Mouse (Mus musculus) intestine, embryonic 14.5 days (tissue): ENCODE data around the gene Ndufaf8. TPM values are rescaled to one million over a fixed set of nuclear protein-coding genes. Genes with fewer than 3 reads are reported as not detected.
A peak's percentile ranks its signal among the peaks of the same experiment; 100 is the strongest.

Experiments used
- ATAC-seq: fragments of 200-750 bp; cut with Nextera tagmentation; replicated peaks from 2 replicates; pipeline ENCODE4 v1.8.0; 2017; ENCODE audit warnings: low read depth, moderate number of reproducible peaks, moderate TSS enrichment, moderate library complexity; ENCODE audit not compliant: low FRiP score, low TSS enrichment
- DNase-seq: peaks from one replicate; pipeline ENCODE4 v3.0.0-alpha.2; 2018; ENCODE audit warnings: low spot score
- H3K27ac ChIP-seq: fragments of 300-500 bp; sonication (generic); 2 replicates; pipeline ENCODE4 v1.5.1; 2014; ENCODE audit warnings: low read depth, mild to moderate bottlenecking, control low read depth
- H3K27me3 ChIP-seq: fragments of 300-500 bp; sonication (generic); replicated peaks from 2 replicates; pipeline ENCODE4 v1.6.1; 2014; ENCODE audit warnings: low read length, control low read depth; ENCODE audit not compliant: control insufficient read depth, insufficient read depth
- H3K36me3 ChIP-seq: fragments of 300-500 bp; sonication (generic); 2 replicates; pipeline ENCODE4 v1.6.1; 2014; ENCODE audit warnings: low read length, control low read depth; ENCODE audit not compliant: control insufficient read depth, insufficient read depth
- H3K4me1 ChIP-seq: fragments of 300-500 bp; sonication (generic); replicated peaks from 2 replicates; pipeline ENCODE4 v1.6.1; 2014; ENCODE audit warnings: low read length, control low read depth, mixed read lengths; ENCODE audit not compliant: control insufficient read depth, insufficient read depth
- H3K4me2 ChIP-seq: fragments of 300-500 bp; sonication (generic); 2 replicates; pipeline ENCODE4 v1.6.1; 2014; ENCODE audit warnings: low read length
- H3K4me3 ChIP-seq: fragments of 300-500 bp; sonication (generic); 2 replicates; pipeline ENCODE4 v1.5.1; 2014; ENCODE audit warnings: low read depth, low read length, control low read depth, mixed read lengths
- H3K9ac ChIP-seq: fragments of 300-500 bp; sonication (generic); 2 replicates; pipeline ENCODE4 v1.6.1; 2014; ENCODE audit warnings: mild to moderate bottlenecking, low read length
- H3K9me3 ChIP-seq: fragments of 300-500 bp; sonication (generic); 2 replicates; pipeline ENCODE4 v1.6.1; 2016; ENCODE audit warnings: low read length, control low read depth; ENCODE audit not compliant: control insufficient read depth
- WGBS: fragments of 180-500 bp; shearing (Covaris S2); extraction: QIAGEN DNeasy Blood & Tissue Kit; methylation state at CpG from one replicate; pipeline ENCODE4 v1.1.7; 2014; 5-methylcytosine and 5-hydroxymethylcytosine counted together
- polyA plus RNA-seq: library from polyadenylated mRNA; unstranded; fragments of >200 nt; fragmentation: Nextera tagmentation; extraction: Ambion mirVana; gene quantifications from 2 replicates; pipeline ENCODE4 v1.2.1, GENCODE M21; 2014

Gene Ndufaf8
- polyA plus RNA-seq = 98.4 and 106 TPM in 2 replicates

DNA sequence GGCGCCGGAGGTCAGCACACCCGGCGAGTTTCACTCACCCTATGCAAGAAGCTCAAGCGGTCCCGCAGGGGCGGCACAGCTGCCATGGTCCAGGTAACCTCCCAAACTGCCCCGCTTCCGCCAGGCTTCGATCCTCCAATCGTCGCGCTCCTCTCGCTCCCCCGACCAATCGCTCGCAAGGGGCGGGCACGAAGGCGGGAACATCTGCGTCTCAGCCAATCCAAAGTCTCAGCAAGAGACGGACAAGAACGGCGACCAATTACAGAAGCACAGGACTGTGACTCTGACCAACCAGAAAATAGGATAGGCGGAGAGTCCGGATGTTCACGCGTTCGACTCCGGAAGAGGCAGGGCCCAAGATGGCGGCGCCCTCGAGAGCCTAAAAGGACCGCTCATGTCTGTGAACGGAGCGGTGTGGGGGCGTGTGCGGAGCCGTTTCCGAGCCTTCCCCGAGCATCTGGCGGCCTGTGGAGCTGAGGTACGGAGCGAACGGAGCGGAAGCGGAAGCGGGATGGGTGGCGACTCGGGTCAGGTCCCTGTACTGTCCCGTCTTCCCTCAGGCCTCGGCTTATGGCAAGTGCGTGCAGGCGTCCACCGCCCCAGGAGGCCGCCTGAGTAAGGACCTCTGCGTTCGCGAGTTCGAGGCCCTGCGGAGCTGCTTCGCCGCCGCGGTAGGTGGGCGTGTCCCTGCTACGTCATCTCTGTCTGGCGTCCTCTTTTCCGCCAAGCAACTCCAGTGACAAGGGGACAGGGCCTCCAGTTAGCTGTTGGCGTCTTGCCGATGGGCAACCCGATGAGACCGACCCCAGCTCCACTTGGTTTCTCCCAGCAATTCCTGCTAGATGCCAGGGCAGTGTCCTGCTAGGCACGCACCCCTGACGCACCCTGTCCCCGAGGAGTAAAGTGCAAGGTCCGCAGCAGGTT is at the start of gene Ndufaf8, which contains the start of gene Tepsin:
Gene Ndufaf8, plus strand, starts transcription at position 341 of the 924 bp plus-strand sequence.
Gene Tepsin, minus strand, starts transcription at position 144 of the 924 bp plus-strand sequence.
- under 1% methylated on average over 69 of the region's 77 CpGs for WGBS
- ATAC-seq = peak; percentile 97
- peak within 1 kb of the TSS; percentile 91 for H3K27ac ChIP-seq

DNA sequence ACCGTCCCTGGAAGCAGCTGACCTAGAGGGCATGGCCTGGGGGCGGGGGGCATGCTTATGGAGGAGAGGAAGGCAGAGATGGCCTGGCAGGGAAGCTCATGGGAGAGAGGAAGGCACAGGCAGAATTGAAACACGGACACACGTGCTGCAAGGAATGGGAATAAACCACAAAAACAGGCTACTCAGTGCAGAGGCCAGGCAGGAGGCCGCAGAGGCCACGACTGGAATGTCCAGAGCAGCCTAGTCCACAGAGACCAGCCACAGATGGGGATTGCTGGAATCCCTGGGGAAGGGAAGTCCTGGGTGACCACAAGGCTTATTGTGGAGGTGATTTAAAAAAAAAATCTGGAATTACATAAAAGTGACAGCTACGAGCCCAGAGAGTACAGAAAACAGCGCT is 49.7 kb upstream of the Ndufaf8 start:
- H3K27me3 ChIP-seq = peaks cover 29% of the 10 kb centered on the region
- DNase-seq = no peak
- WGBS = 80% methylated on average over 8 of the region's 8 CpGs
- H3K9ac ChIP-seq = no peak overlapping the region
- no peak overlapping the region for H3K4me2 ChIP-seq
- H3K4me1 ChIP-seq = peaks cover 27% of the 10 kb centered on the region
- ATAC-seq = no peak
- H3K9me3 ChIP-seq = no peaks in the 10 kb centered on the region
- no peak overlapping the region for H3K4me3 ChIP-seq
- H3K36me3 ChIP-seq = no peaks in the 10 kb centered on the region
- no peak overlapping the region for H3K27ac ChIP-seq

More for the DNA sequence above, at the start of gene Ndufaf8, which contains the start of gene Tepsin:
- H3K4me2 ChIP-seq = peak within 1 kb of the TSS; percentile 69
- no peaks in the 10 kb centered on the region for H3K9me3 ChIP-seq
- DNase-seq = peak; percentile 100
- peaks cover 15% of the 10 kb centered on the region for H3K4me1 ChIP-seq
- peak within 1 kb of the TSS; percentile 77 for H3K9ac ChIP-seq
- peaks cover 33% of the 10 kb centered on the region for H3K36me3 ChIP-seq
- H3K4me3 ChIP-seq = peak within 1 kb of the TSS; percentile 82
- H3K27me3 ChIP-seq = no peaks in the 10 kb centered on the region

DNA sequence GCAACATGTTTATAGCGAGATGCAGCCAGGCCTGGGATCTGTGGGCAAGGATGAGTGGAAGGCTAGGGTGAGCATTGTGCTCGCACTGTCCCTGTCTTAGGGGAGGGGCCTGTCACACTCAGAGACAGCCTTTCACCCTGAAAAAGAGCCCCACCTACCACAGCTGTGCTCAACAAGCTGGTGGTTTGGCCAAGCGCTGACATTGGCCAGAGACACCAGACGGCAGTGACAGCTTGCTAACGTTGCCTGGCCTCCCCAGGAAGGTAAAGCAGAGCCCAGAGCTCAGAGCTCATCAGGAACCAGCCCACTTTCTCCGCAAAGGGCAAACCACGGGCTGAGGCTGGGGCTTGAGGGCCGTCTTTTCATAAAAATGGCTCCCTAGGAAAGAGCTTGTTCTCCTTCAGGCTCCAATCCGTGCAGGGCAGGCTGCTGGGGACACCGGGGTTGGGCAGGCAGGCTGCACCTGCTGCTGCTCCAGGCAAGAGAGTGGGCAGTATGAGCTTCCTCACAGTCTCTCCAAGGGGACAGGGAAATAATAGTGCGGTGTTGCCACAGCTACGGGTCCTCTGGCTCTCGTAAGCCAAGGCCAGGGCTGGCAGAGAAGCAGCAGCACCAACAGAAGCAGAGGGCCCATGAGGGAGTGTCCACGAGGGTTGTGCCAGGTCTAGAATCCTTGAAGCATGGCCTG is 47.5 kb upstream of the Ndufaf8 start:
- ATAC-seq = peak; percentile 4; the same call in 1 of the 2 replicates
- H3K4me2 ChIP-seq = no peak overlapping the region; the same call in 1 of the 2 replicates
- no peak overlapping the region for H3K4me3 ChIP-seq
- WGBS = 37% methylated on average over 14 of the region's 14 CpGs
- peaks cover 27% of the 10 kb centered on the region for H3K4me1 ChIP-seq
- no peaks in the 10 kb centered on the region for H3K9me3 ChIP-seq
- DNase-seq = no peak
- no peaks in the 10 kb centered on the region for H3K36me3 ChIP-seq
- no peak overlapping the region for H3K9ac ChIP-seq
- H3K27ac ChIP-seq = no peak overlapping the region
- peaks cover 23% of the 10 kb centered on the region for H3K27me3 ChIP-seq

DNA sequence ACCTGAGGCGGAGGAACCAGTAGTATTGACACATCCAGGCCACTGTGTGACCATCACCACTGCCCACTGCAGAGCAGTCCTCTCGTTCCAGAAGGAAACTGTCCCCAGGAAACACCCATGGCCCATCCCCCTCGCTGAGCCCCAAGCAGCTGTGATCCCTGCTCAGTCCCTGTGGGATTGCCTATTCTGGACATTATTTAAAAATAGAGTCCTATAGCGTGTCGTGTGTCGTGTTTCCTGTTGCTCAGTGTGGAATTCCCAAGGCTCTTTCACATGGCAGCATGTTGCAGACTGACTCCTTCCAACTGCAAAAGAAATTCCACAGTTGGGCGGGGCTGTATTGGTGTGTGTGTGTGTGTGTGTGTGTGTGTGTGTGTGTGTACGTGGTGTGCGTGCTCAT is 46.5 kb upstream of the Ndufaf8 start:
- Histone ChIP-seq H3K4me3 (no peak overlapping the region), H3K9me3 (no peaks in the 10 kb centered on the region), H3K27ac (no peak overlapping the region), H3K36me3 (no peaks in the 10 kb centered on the region), H3K9ac (no peak overlapping the region), H3K4me2 (no peak overlapping the region), H3K4me1 (peaks cover 25% of the 10 kb centered on the region), H3K27me3 (peaks cover 18% of the 10 kb centered on the region)
- 54% methylated on average over 9 of the region's 9 CpGs for WGBS
- DNase-seq = no peak
- ATAC-seq = no peak

DNA sequence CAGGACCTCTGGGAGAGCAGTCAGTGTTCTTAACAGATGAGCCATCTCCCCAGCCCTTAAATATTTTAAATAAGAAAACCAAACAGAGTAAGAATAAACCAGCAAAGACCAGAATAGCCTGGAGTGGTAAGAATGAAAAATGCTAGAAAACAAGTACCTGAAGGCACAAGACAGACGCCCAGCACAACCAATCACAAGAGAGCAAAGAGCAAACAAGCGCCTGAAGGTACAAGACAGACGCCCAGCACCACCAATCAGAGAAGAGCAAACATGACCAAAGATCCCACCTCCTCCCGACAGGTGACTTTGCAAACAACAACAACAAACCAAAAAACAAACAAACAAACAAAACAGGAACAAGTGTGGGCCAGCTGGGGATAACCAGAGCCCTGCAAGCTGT is 44.9 kb upstream of the Ndufaf8 start:
- 0 out of 2 replicates have a peak, but pooled peaks cover 2% of the 10 kb centered on the region for H3K27me3 ChIP-seq
- H3K27ac ChIP-seq = no peak overlapping the region
- no peak overlapping the region for H3K4me3 ChIP-seq
- ATAC-seq (no peak), DNase-seq (no peak)
- no peaks in the 10 kb centered on the region for H3K36me3 ChIP-seq
- H3K4me1 ChIP-seq = peaks cover 14% of the 10 kb centered on the region
- no peak overlapping the region for H3K9ac ChIP-seq
- WGBS = 74% methylated on average over 4 of the region's 4 CpGs
- no peak overlapping the region for H3K4me2 ChIP-seq
- no peaks in the 10 kb centered on the region for H3K9me3 ChIP-seq

DNA sequence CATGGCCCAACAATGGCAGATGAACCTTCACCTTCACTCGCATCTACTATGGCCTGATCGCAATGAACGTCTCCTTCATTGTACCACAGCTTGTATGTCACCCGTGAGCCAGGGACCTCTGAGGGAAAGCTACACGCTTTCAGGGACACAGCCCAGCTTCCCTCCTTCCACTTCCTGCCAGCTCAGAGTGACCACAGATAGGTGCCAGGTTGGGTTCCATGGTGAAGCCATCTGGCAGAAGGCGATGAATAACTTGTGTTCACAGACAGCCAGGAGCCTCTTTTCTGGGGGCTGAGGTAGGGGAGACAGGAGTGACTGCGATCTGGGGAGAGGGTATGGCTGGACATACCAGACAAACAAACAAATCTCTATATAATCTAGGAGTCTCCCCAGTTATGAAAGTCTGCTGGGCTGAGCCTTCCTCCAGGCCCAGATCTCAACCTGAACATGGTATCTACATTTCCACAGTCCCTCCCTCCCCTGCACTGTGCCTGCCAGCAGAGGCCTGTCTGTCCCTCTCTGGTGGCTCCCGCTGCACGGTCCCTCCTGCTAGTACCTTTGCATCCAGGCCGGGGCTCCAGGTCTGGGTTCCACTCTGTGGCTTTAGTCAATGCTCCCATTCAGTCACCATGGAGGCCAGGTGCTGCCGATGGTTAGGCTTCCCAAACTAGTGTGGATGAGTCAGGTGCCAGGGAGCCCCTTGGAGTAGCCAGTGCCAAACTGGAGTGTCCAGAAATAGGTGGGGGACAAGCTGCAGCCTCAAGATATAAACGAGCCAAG is 42.6 kb upstream of the Ndufaf8 start:
- DNase-seq = no peak
- peaks cover 15% of the 10 kb centered on the region for H3K4me1 ChIP-seq
- no peak for ATAC-seq
- no peaks in the 10 kb centered on the region for H3K36me3 ChIP-seq
- no peaks in the 10 kb centered on the region for H3K9me3 ChIP-seq
- no peak overlapping the region for H3K4me2 ChIP-seq
- no peaks in the 10 kb centered on the region for H3K27me3 ChIP-seq
- no peak overlapping the region for H3K27ac ChIP-seq
- WGBS = 81% methylated on average over 12 of the region's 12 CpGs
- H3K9ac ChIP-seq = no peak overlapping the region
- H3K4me3 ChIP-seq = no peak overlapping the region

DNA sequence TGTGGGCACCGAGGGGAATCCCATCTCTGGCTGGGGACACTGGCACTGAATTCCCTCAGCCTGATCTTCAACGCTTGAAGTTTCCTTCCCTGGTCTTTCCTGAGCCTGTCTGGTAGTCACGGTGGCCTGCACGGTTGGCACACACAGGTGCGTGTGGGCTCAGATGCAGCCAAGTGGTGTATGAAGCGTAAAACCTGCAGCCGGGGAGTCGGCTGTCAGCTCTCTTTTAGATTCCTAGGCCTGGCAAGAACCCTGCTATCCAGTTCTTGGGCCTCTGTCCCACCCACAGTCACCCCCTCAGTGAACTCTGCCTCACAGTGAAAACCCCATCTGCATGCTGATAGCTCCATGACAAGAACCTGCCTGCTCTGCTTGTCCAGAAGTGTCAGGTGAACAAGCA is 38.1 kb upstream of the Ndufaf8 start:
- DNase-seq (no peak), ATAC-seq (no peak)
- no peaks in the 10 kb centered on the region for H3K27me3 ChIP-seq
- no peaks in the 10 kb centered on the region for H3K9me3 ChIP-seq
- H3K4me1 ChIP-seq = 0 out of 2 replicates have a peak, but pooled peaks cover 4% of the 10 kb centered on the region
- no peak overlapping the region for H3K4me3 ChIP-seq
- WGBS = 76% methylated on average over 8 of the region's 8 CpGs
- no peak overlapping the region for H3K27ac ChIP-seq
- H3K9ac ChIP-seq = no peak overlapping the region
- H3K4me2 ChIP-seq = no peak overlapping the region
- peaks cover 24% of the 10 kb centered on the region for H3K36me3 ChIP-seq

DNA sequence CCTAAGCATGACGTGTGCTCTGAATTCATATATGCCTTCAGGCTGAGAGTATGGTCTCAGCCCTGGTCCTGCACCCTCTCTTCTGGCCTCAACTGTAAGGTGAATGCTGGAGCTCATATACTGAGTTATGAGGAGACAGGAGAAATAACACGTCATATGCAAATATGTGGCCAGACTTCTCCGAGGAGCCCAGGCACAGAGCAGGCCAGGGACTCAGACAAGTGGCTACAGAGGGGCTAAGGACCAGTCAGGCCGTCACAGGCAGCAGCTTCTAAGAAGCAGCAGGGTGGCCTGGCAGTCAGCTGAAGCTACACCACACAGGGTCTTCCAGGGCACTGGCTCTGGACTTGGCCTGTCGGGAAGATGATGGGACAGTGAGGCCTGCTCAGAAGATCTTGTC is 35.4 kb upstream of the Ndufaf8 start:
- Histone ChIP-seq H3K27ac (no peak overlapping the region), H3K4me1 (0 out of 2 replicates have a peak, but pooled peaks cover 4% of the 10 kb centered on the region), H3K27me3 (no peaks in the 10 kb centered on the region), H3K9ac (no peak overlapping the region), H3K36me3 (peaks cover 49% of the 10 kb centered on the region), H3K4me2 (no peak overlapping the region), H3K9me3 (no peaks in the 10 kb centered on the region), H3K4me3 (no peak overlapping the region)
- ATAC-seq (no peak), DNase-seq (no peak)
- WGBS = 79% methylated on average over 5 of the region's 5 CpGs
